Mouse (Mus musculus) midbrain, postnatal 0 days (tissue): ENCODE data around the gene Hist2h2aa1. TPM values are rescaled to one million over a fixed set of nuclear protein-coding genes. Genes with fewer than 3 reads are reported as not detected.

Experiments used
- ATAC-seq: fragments of 200-750 bp; cut with Nextera tagmentation; 2 replicates; pipeline ENCODE4 v1.8.0; 2017; ENCODE audit warnings: moderate number of reproducible peaks, mild to moderate bottlenecking, moderate TSS enrichment, moderate library complexity; ENCODE audit not compliant: low FRiP score
- DNase-seq: peaks from one replicate; pipeline ENCODE4 v3.0.0-alpha.2; 2015; ENCODE audit warnings: low spot score
- H3K27ac ChIP-seq: fragments of 300-500 bp; sonication (generic); 2 replicates; pipeline ENCODE4 v1.5.1; 2014; ENCODE audit warnings: low read depth, mild to moderate bottlenecking, low read length, mixed read lengths
- H3K27me3 ChIP-seq: fragments of 300-500 bp; sonication (generic); 2 replicates; pipeline ENCODE4 v1.6.1; 2014; ENCODE audit warnings: low read length, control low read depth, mixed read lengths; ENCODE audit not compliant: insufficient read depth
- H3K36me3 ChIP-seq: fragments of 300-500 bp; sonication (generic); 2 replicates; pipeline ENCODE4 v1.6.1; 2014; ENCODE audit warnings: low read length, control low read depth, mixed read lengths; ENCODE audit not compliant: insufficient read depth
- H3K4me1 ChIP-seq: fragments of 300-500 bp; sonication (generic); 2 replicates; pipeline ENCODE4 v1.6.1; 2014; ENCODE audit warnings: mild to moderate bottlenecking, control low read depth, antibody characterized with exemption, low read length, mixed read lengths; ENCODE audit not compliant: insufficient read depth
- H3K4me2 ChIP-seq: fragments of 300-500 bp; sonication (generic); 2 replicates; pipeline ENCODE4 v1.6.1; 2014; ENCODE audit warnings: low read depth, mild to moderate bottlenecking, low read length, mixed read lengths; ENCODE audit not compliant: poor library complexity, severe bottlenecking
- H3K4me3 ChIP-seq: fragments of 300-500 bp; sonication (generic); 2 replicates; pipeline ENCODE4 v1.5.1; 2014; ENCODE audit warnings: low read depth, mild to moderate bottlenecking, low read length, moderate library complexity
- H3K9ac ChIP-seq: fragments of 300-500 bp; sonication (generic); replicated peaks from 2 replicates; pipeline ENCODE4 v1.6.1; 2014; ENCODE audit warnings: mild to moderate bottlenecking, low read length, moderate library complexity, mixed read lengths; ENCODE audit not compliant: poor library complexity, severe bottlenecking
- H3K9me3 ChIP-seq: fragments of 300-500 bp; sonication (generic); 2 replicates; pipeline ENCODE4 v1.6.1; 2016; ENCODE audit warnings: low read length, control low read depth
- CTCF ChIP-seq: IDR thresholded peaks from 2 replicates; pipeline ENCODE4 v1.5.1; 2016; ENCODE audit warnings: antibody characterized with exemption, mild to moderate bottlenecking
- WGBS: fragments of 180-500 bp; shearing (Covaris S2); extraction: QIAGEN DNeasy Blood & Tissue Kit; methylation state at CpG from one replicate; pipeline ENCODE4 v1.1.7; 2014; 5-methylcytosine and 5-hydroxymethylcytosine counted together
- polyA plus RNA-seq: library from polyadenylated mRNA; unstranded; fragments of >200 nt; fragmentation: Nextera tagmentation; extraction: Ambion mirVana; gene quantifications from 2 replicates; pipeline ENCODE4 v1.2.1, GENCODE M21; 2015
- total RNA-seq: library from RNA; depleted of rRNA; stranded (reverse); fragments of >200 nt; gene quantifications from 2 replicates; pipeline ENCODE4 v1.2.3, GENCODE M21; 2014

The Hist2h2aa1 gene
- total and polyA plus RNA-seq, 2 experiments from 2014 or later = 18.8 to 1,113 TPM

GRCm38 (mm10) chr3:96255926-96256593, 10.8 kb downstream of the Hist2h2aa1 start:
- Histone ChIP-seq H3K4me2 (no peak overlapping the region), H3K36me3 (no peaks in the 10 kb centered on the region), H3K27me3 (no peaks in the 10 kb centered on the region), H3K9me3 (no peaks in the 10 kb centered on the region), H3K4me1 (no peaks in the 10 kb centered on the region), H3K4me3 (no peak overlapping the region), H3K9ac (no peak overlapping the region), H3K27ac (no peak overlapping the region)
- ATAC-seq = no peak
- WGBS = 80% methylated on average over 5 of the region's 5 CpGs
- no peak for DNase-seq
- TF ChIP-seq CTCF = no peak

- ATAC-seq = no peak
- no peaks in the 10 kb centered on the region for H3K36me3 ChIP-seq
- no peak overlapping the region for H3K4me3 ChIP-seq
- H3K27me3 ChIP-seq = no peaks in the 10 kb centered on the region
- no peaks in the 10 kb centered on the region; the same call in 1 of the 2 replicates for H3K4me1 ChIP-seq
- 87% methylated on average over 3 of the region's 3 CpGs for WGBS
- DNase-seq = no peak
- H3K4me2 ChIP-seq = no peak overlapping the region
- no peaks in the 10 kb centered on the region for H3K9me3 ChIP-seq
- no peak overlapping the region for H3K27ac ChIP-seq
- H3K9ac ChIP-seq = no peak overlapping the region
- TF ChIP-seq CTCF = no peak
These were observed 11.9 kb downstream of the Hist2h2aa1 start for GRCm38 (mm10) chr3:96257190-96257589.

DNA sequence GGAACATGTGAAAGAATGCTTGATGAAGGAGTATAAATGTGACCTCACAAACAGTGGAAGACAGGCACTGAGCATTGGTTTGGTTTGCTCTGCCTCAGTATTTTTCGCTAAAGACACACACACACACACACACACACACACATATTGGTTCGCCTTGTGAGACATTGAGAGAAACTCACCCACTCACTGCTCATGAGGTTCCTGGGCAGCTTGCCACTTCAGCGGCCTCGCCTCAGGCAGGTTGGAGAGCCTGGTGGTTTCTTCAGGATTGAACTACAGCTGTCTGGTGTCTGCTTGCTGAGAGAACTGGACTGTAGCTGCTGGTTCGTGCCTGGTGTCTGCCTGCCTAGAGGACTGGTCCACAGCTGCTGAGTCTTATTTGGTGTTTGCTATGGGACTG, 14.9 kb downstream of the Hist2h2aa1 start:
- H3K36me3 ChIP-seq = no peaks in the 10 kb centered on the region
- no peak overlapping the region for H3K4me2 ChIP-seq
- H3K27me3 ChIP-seq = no peaks in the 10 kb centered on the region
- DNase-seq (no peak), ATAC-seq (no peak)
- no peak for TF ChIP-seq CTCF
- no peak overlapping the region for H3K9ac ChIP-seq
- 95% methylated on average over 5 of the region's 5 CpGs for WGBS
- H3K27ac ChIP-seq = no peak overlapping the region
- no peaks in the 10 kb centered on the region for H3K9me3 ChIP-seq
- H3K4me1 ChIP-seq = no peaks in the 10 kb centered on the region; the same call in none of the 2 replicates
- no peak overlapping the region for H3K4me3 ChIP-seq

- DNase-seq (no peak), ATAC-seq (no peak)
- Histone ChIP-seq H3K27me3 (no peaks in the 10 kb centered on the region), H3K27ac (peak overlapping the region; percentile 97), H3K36me3 (no peaks in the 10 kb centered on the region), H3K4me2 (peak overlapping the region; percentile 77), H3K4me1 (no peaks in the 10 kb centered on the region; the same call in none of the 2 replicates), H3K9ac (peak overlapping the region; percentile 83), H3K4me3 (peak overlapping the region; percentile 58), H3K9me3 (no peaks in the 10 kb centered on the region)
- peak; percentile 49 for TF ChIP-seq CTCF
- 53% methylated on average over 3 of the region's 3 CpGs for WGBS
These were observed 16.3 kb downstream of the Hist2h2aa1 start for GRCm38 (mm10) chr3:96261623-96262022.

DNA sequence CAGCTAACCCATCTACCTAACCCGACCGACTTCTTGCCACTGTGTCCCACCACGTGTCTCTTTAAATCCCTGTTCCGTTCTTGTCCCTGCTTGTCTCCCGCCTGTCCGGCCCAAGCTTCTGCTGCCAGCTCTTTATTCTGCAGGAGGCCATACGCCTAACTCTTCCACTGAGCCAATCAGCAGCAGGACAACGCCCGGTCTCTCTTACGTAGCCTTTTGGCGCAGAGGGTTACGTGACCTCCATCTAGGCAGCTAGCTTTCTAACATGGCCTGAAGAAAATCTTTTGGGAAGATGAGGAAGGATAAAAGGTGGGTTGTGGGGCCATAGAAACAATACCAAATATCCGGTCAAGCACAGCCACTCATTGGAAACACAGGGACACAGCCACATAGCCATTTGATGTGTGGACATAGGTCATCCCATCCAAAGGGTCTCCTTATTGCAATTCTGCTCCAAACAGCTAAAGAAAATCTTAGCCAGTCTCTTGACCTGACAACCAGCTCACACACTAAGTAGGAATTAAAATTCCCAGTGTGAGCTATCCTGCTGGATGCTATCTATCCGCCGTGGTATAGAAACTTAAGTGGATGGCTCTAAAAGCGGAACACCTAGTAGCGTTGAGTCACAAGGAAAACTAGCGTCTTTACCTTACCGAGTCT, 17.0 kb downstream of the Hist2h2aa1 start:
- WGBS = 1% methylated on average over 19 of the region's 19 CpGs
- H3K36me3 ChIP-seq = no peaks in the 10 kb centered on the region
- no peaks in the 10 kb centered on the region for H3K9me3 ChIP-seq
- H3K4me3 ChIP-seq = peak overlapping the region; percentile 58
- DNase-seq (peak; percentile 93), ATAC-seq (peak; percentile 81)
- H3K4me2 ChIP-seq = peak overlapping the region; percentile 77
- no peaks in the 10 kb centered on the region for H3K27me3 ChIP-seq
- TF ChIP-seq CTCF = no peak
- peak overlapping the region; percentile 83 for H3K9ac ChIP-seq
- no peaks in the 10 kb centered on the region; the same call in none of the 2 replicates for H3K4me1 ChIP-seq
- peak overlapping the region; percentile 97 for H3K27ac ChIP-seq

- H3K27ac ChIP-seq = peak within 1 kb of the TSS; percentile 97
- WGBS = under 1% methylated on average over 39 of the region's 40 CpGs
- H3K4me1 ChIP-seq = peaks cover 3% of the 10 kb centered on the region
- peak; percentile 97 for DNase-seq
- peak within 1 kb of the TSS; percentile 58 for H3K4me3 ChIP-seq
- H3K9ac ChIP-seq = peak within 1 kb of the TSS; percentile 83
- H3K27me3 ChIP-seq = no peaks in the 10 kb centered on the region
- H3K9me3 ChIP-seq = no peaks in the 10 kb centered on the region
- ATAC-seq = peak; percentile 87
- H3K36me3 ChIP-seq = no peaks in the 10 kb centered on the region
- TF ChIP-seq CTCF = peak; percentile 77
- H3K4me2 ChIP-seq = peak within 1 kb of the TSS; percentile 77
These were observed 17.8 kb downstream of the Hist2h2aa1 start, which contains the start of gene Hist2h4 for GRCm38 (mm10) chr3:96262979-96263550. Hist2h4 (minus strand) TSS chr3:96263311.
